Mouse (Mus musculus): ENCODE results near the gene Fth1.
"Not testable (repeated sequence)": the region's sequence is repeated elsewhere in the genome, so short reads cannot be mapped to it uniquely, and the experiment has no call there.

Fth1 gene

DNA sequence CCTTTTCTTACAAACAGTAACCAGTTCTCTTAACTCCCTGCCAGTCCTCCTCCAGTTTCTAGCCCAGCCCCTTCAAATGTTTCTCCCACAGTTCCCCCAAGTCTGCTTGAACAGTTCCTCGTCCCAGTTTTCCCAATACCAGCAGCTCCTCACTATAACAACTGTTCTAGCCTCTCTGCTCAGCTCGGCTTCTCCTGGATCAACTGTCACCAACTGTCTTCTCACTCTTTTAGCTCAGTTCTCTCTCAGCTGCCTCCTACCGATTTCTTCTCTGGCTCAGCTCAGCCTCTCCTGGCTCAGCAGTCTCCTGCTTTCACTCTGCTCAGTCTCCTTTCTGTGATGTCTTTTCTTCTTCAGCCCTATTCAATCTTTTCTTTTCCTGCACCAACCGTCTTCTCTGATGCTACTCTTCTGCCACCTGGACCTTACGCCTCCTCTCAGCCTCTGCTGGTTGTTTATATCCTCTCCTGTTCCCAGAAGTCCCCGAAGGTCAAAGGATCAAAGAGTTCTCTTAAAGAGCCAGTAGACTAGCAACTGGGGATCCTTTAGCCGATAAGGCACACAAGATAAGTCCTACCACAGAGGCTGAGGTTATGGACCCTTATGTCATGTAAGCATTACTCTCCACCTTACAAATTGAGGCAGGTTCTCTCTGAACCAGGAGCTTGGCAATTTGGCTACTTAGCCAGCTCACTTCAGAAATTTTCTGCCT is 16.0 kb upstream of the Fth1 start:
- no peak for DNase-seq (ENCODE audit: low spot score)

- DNase-seq (ENCODE audit: low spot score) = no peak
Measured at GRCm38 (mm10) chr19:9966096-9966867, 14.1 kb upstream of the Fth1 start.

DNA sequence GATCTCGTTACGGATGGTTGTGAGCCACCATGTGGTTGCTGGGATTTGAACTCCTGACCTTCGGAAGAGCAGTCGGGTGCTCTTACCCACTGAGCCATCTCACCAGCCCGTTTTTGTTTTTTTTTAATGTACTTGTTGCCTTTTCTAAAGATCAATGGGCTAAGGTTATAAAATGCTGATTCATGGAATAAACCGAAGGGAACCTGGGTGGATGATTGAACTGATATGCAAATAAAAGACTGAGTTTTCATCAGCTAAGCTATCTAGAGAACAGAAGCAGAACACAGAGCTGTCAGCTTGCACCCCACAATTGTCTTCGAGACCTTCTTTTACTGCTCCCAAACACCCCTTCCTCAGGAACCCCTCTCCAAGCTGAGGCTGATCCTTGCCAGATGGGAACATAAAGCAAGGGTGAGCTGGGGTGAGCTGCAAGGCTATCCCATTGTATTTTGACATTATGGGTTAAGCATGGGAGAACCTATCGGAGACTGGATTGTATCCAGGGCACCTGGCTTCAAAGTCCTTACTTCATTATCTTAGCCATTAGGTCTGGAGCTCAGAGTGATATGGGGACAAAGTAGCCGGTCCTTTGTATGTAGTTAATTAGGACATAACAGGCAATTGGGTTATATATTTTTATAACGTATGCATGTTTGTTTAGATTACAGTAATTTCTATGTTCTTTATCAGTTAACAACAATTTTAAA is 12.2 kb upstream of the Fth1 start:
- no peak for DNase-seq (ENCODE audit: low spot score)

GRCm38 (mm10) chr19:9974853-9975252 is 5.5 kb upstream of the Fth1 start:
- not testable (repeated sequence) for DNase-seq (ENCODE audit: low spot score)

- DNase-seq (ENCODE audit: low spot score) = no peak
Measured at GRCm38 (mm10) chr19:9977085-9977484, 3.3 kb upstream of the Fth1 start.

GRCm38 (mm10) chr19:9978431-9978951 is 1.9 kb upstream of the Fth1 start:
- DNase-seq (ENCODE audit: low spot score) = peak; percentile 25

DNA sequence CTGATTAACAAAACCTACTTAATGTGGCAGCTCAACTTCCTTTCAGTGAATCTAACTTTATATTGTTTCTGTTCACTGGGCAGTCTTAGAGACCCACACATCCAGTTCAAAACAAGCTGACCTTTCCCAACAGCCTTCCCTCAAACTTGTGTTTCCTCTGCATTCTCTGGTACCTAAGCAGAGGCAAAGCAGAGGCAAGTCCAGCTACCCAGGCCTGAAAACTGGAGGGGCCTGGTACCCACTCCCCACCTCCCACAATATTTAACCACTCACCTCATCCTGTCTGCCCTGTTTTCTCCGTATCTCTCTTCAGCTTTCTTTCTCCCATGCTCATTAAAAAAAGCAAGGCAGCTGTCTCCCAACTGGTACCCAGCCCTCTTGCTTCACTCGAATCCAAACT is 1.2 kb upstream of the Fth1 start:
- DNase-seq (ENCODE audit: low spot score) = no peak

DNA sequence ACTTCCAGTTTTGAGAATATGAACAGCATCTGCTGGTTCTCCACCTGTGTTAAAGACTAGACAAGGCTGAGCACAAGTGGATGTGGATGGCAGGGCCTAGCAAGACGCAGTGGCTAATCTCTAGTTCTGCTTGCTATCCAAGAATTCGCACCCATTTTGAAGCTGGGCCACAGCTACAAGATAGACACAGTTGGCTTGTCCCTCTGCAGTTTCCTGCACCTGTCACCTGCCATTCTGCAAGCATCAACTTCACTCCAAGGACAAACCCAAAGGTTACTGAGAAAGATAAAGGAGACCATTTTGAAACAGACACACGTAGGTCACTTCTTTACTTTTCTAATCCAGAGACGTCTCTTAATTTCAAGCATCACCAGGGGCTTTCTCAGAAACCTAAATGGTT is 1.2 kb downstream of the Fth1 start:
- no peak for DNase-seq (ENCODE audit: low spot score)

- peak; percentile 99 for DNase-seq (ENCODE audit: low spot score)
Measured at GRCm38 (mm10) chr19:9982151-9982851, 1.9 kb downstream of the Fth1 start.

DNA sequence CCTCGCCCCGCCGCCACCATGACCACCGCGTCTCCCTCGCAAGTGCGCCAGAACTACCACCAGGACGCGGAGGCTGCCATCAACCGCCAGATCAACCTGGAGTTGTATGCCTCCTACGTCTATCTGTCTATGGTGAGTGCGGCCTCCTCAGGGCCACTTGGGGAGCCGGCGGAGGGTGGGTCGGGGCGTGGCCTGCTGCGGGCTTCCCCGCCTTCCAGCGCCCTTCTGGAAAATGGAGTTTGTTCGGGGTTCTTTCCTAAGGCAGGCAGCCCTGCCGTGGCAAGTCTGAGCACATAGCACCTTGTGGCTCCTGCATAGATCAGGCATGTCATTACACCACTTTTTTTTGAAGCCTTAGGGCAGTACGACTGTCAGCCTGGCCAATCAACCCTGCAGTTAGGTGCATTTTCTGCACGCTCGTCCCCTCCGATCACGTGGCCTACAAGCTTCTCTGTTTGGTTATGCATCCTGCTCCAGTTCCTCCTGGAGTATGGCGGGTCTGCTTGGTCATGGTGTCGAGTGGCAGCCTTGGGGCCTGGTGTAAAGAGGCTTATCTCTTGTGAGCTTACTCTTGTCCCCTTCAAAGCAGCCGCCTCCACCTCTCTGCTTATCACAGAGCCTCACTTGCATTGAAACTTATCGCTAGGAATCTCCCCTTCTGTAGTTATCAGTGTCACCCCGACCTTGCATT is 2.6 kb downstream of the Fth1 start:
- DNase-seq (ENCODE audit: low spot score) = peak; percentile 66

DNA sequence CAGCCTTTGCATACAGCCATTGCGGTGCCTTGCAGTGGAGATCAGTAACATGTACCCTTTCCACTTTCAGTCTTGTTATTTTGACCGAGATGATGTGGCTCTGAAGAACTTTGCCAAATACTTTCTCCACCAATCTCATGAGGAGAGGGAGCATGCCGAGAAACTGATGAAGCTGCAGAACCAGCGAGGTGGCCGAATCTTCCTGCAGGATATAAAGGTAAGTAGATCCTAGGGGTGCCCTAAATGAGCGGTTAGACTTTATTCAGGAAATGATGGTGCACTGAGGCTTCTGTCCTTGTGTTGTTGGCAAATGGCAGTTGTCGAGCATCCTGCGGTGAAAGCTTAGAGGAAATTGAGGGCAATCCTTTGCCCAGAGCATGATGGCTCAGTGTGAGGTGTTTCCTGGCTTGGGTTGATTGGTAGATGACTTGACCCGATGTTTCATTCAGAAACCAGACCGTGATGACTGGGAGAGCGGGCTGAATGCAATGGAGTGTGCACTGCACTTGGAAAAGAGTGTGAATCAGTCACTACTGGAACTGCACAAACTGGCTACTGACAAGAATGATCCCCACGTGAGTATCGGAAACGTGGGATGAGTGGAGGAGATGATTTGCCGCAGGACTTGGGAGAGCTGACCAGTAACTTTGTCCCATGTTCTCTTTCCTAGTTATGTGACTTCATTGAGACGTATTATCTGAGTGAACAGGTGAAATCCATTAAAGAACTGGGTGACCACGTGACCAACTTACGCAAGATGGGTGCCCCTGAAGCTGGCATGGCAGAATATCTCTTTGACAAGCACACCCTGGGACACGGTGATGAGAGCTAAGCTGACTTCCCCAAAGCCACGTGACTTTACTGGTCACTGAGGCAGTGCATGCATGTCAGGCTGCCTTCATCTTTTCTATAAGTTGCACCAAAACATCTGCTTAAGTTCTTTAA is 4.0 kb downstream of the Fth1 start:
- no peak for DNase-seq (ENCODE audit: low spot score)

DNA sequence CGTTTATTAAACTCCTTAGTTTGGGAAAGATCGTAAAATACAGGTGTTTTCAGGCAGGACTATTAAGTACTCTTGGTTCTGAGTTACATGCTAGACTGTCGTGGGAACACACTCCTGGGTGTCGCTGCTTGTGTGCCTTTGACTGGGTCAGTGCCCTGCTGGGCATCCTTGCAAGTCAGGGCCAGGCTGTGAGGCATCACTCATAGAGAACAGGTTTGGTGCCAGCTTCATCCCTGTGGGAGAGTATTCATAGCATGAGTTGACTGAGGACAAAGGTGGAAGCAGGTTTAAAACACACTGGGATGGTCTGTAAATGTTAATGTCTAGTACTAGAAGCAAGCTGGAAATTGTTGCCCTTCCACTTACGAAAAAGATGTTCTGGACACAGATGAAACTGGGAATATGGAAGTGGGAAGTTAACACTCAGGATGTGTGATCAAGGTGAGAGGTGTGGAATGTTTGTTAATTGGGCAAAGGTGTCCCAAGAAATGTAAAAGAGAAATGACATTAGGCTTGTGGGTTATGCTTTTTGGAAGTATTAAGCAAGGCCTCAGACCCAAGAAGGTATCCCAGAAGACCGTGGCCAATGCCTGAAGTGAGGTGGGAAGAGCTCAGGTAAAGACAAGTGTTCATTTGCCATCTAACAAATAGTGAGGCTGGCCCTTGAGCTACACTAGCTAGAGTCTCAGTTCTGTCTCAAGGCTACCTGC is 4.9 kb downstream of the Fth1 start:
- DNase-seq (ENCODE audit: low spot score) = no peak

GRCm38 (mm10) chr19:9985900-9986421 is 5.6 kb downstream of the Fth1 start:
- no peak for DNase-seq (ENCODE audit: low spot score)

- DNase-seq (ENCODE audit: low spot score) = peak; percentile 54
Measured at GRCm38 (mm10) chr19:9987192-9987591, 6.8 kb downstream of the Fth1 start.

GRCm38 (mm10) chr19:9987593-9987992 is 7.2 kb downstream of the Fth1 start:
- no peak for DNase-seq (ENCODE audit: low spot score)

DNA sequence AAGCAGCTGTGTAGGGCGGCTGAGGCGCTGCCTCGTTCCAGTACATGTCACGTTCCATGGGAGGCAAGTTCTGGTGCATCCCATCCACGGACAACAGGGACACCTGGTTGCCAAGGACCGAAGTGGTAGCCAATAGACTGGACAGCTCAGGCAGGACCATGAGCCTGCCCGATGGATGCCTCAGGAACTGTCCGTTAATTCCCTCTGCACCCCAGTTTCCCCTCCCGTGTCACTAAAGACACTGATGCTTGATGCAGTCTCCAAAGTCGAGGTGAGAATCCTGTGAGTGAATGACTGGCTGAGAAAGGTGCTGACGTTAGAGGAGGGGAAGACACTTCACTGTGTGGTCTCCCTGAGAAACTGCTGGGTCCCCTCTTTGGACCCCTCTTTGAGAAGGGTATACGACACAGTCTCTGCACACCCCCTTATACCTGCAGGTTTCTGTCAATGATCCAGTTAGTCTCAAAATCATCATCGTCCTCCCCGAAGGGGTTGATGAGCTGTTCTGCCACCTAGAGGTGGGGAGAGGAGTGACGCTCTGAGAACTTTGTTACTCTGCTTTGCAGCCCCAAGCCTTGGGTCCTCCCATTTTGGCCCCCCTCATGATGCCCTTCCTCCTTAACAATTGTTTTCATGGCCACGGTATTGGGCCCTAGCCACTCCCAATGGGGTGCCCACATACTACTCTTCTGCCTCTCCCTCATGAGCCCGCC is 8.9 kb downstream of the Fth1 start:
- peak; percentile 54 for DNase-seq (ENCODE audit: low spot score)

- DNase-seq (ENCODE audit: low spot score) = no peak
Measured at GRCm38 (mm10) chr19:9989884-9990256, 9.5 kb downstream of the Fth1 start.

GRCm38 (mm10) chr19:9991304-9991703 is 10.9 kb downstream of the Fth1 start:
- DNase-seq (ENCODE audit: low spot score) = peak; percentile 91

Data from embryo, embryonic 10.5 days (tissue).